Mouse (Mus musculus) embryo, embryonic 11.5 days (tissue): ENCODE data around the gene Tm4sf20.

Experiments used
- DNase-seq: peaks from one replicate; pipeline ENCODE4 v3.0.0-alpha.2; 2012; ENCODE audit warnings: low read depth, low spot score

The Tm4sf20 gene

DNA sequence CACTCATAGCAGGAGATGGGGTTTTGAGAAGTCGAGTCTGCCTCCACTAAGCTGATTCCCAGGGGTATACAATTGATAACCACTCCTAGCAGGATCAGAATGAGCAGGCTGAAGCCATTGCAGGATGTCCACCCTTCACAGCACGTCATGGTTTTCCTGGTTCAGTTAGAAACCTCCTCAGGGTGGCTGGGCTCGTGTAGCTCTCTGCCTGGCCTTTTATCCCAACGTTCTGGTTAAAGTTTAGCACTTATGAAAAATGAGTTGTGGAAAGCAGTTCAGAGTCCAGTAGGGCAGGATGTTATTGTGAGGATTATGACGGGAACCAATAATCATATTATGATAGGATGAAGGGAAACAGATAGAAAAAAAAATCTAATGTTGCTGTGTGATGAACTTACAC is at the start of gene Tm4sf20:
Gene Tm4sf20 (minus strand): TSS at position 193 of the 400 bp plus-strand sequence.
- DNase-seq, result no peak

DNA sequence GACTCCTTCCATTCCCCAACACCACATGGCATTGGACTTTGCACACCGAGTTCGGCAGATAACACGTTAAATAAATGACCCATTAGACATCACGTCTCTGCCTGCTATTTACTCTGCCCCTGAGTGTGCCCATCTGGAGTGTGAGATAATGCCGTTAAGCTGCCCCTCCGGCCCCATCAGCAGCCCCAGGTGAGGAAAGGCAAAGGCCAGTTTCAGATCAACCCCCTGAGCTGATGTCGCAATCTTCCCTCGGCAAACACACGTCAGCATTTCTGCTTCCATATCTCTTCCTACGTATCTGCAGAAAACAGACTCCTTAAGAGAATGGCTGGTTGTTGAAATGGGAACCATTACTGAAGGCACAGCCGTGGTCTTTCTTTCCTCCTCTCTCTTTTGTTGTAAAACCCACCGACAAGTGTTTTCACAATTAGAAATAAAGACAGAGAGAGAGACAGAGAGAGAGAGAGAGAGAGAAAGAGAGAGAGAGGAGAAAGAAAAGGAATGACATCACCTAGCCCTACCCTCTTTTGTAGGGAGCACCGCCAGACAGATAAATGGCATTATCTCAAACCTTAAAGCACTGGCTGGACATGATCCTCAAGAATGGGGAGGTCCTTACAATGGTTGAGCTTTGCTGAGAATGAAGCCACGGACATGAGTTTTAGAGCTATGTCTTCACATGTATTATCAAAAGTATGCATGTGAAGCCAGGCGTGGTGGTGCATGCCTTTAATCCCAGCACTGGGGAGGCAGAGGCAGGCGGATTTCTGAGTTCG is 47.9 kb upstream of the Tm4sf20 start:
- no peak for DNase-seq

DNA sequence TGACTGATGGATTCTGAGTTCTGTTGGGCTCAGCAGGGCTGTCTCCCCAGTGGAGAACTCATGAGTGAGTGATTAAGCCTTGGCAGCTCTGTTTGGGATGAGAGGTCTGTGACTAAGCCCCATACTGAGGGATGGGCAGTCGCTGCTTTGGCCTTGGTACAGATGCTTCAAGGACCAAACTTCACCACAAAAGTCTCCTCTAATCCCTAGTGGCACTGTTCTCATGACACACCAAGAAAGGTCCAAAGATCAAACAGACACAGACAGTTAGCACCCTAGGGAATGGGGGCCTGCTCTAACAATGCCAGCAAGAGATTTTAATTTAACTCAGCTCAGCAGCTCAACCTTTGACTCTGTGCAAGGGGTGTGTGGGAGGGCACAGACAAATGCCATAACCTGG is 43.5 kb upstream of the Tm4sf20 start:
- no peak for DNase-seq

DNA sequence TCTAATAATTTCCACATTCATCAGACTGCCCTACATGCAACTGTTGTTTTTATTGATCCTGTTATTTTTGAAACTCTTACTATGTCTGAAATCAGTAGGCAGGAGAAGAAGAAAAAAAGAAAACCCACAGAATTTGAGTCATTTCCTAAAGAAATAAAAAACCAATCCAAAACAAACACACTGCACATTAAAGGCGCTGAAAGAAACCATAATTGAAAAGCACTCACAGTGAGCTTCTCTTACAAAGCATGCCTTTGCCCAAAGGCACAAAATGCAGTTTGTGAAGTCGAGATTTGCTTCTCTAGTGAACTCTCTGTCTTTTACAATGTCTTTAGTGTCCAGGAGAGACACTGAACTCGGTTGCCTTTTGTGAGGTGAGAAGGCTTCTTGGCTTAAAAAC is 40.3 kb upstream of the Tm4sf20 start:
- DNase-seq, result no peak

DNA sequence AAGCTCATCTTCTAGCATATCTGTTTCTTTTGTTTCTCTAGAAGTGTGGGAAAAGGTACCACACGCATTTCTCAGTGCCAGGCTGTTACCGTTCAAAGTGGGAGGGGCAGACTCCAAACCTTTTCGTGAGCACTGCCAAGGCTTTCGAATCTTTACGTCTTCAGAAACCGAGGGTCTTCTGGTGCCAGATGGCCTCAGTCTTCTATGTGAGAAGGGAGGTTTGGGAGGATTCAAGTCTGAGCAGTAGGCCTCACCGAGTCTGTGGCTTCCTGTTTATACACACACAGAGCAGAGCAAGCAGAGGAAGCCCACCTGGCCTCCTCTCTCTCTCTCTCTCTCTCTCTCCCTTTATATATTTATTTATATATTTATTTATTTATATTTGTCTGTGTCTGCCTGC is 38.9 kb upstream of the Tm4sf20 start:
- no peak for DNase-seq

DNA sequence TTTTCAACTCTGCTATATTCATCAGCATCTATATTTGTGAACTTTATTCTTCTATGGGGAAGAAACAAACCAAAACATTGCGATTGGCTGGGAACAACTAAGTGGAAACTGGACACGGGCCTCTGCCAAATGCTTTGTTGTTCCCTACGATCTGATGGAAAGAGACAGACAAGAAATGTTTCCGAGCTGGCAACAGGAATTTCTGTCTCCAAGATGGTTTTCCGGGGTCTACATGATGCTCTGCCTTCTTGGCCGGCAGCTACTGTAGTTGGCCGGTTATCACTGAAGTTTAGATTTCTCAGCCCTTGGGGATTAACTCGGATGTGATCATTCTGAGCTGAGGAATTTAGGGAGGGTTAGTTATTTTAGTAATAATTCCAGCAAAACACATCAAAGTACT is 38.1 kb upstream of the Tm4sf20 start:
- no peak for DNase-seq

DNA sequence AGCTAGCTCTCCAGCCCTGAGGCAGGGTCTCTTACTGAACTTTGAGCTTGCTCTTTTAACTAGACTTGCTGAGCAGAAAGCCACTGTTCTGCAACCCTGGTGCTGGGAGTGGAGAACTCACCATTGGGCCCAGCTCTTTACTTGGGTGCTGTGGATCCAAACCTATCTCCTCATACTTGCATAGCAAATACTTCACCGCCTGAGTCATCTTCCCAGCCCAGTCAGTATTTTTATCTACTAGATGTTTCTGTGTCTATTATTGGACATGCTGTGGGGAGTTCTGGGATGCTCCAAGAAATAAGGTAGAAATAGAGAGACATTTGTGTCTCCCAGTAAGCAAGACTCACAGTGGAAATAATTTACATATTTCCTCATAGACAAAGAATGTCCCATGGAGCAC is 35.8 kb upstream of the Tm4sf20 start:
- DNase-seq, result no peak

DNA sequence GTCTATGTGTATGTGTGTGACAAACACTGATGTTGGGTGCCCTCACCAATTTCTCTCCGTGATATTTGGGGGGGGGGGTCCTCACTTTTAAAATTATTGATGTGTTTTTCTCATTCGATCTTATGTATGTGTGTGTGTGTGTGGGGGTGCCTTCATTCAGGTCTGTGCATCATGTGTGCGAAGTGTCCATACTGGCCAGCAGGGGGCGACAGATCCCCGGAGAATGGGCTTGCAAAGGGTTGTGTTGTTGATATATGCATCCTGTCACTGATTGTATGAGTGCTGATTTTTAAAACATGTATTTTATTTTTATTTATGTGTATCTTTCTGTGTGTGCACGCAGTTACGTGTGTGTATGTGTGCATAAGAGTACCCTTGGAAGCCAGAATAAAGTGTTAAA is 35.3 kb upstream of the Tm4sf20 start:
- no peak for DNase-seq

DNA sequence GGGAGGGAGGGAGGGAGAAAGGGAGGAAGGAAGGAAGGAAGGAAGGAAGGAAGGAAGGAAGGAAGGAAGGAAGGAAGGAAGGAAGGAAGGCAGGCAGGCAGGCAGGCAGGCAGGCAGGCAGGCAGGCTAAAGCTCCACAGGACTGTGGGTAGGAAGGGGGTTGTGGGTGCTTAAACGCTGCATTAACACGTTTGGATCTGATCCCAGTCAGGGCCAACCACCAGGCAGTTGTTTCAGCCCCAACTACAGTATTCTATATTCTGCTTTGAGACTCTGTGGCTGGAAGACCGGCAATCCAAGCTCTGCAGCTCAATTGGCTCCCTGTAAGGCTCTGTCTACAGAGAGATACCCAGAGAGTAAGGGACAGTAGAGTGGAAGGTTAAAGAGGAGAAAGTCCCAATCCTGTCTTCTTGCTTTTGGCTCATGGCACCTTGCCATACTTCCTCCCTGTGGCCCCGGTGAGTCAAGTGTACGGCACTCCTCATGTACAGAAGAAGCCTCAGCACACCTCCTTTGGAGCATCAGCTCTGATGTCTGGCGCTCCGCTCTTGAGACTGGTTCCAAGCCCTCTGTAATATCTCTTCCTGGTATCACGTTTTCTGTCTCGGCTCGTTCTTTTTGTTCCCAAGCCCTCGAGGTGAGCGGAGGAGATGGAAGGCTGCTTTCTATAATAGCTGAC is 33.0 kb upstream of the Tm4sf20 start:
- no peak for DNase-seq

DNA sequence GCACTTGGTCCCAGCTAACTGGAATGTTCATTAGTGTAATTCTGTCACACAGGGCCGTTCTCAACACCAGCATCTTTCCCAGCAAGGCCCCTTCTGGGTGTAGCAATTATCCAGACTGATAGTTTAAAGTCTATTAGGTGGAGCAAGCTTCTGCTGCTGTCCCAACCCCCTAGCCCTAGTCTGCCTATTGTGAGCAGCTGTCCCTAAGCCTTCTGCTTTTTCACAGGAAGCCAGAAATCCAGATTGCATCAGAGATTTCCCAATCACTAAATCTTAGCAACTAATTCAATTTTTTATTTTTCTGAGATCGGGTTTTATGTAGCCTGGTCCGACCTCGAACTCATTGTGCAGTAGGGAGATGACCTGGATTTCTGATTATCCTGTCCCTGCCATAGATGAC is 30.7 kb upstream of the Tm4sf20 start:
- no peak for DNase-seq

DNA sequence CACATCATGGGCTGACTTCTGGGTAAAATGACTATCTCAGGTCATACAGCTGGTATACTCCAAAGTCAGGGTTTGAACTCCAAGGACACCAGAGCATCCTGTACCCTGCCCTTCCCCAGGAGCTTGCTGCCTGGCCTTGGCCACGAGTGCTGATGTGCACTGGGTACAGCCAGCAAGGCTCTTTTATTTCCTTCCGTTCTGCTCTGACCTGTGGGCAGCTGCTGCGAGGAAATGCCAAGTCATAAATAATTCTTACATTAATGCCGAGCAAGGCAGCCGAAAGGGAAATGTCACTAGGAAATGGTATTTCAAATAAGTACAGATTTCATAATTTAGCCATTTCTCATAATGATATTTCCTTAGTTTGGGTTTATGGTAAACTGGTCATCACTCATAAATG is 30.0 kb upstream of the Tm4sf20 start:
- no peak for DNase-seq

DNA sequence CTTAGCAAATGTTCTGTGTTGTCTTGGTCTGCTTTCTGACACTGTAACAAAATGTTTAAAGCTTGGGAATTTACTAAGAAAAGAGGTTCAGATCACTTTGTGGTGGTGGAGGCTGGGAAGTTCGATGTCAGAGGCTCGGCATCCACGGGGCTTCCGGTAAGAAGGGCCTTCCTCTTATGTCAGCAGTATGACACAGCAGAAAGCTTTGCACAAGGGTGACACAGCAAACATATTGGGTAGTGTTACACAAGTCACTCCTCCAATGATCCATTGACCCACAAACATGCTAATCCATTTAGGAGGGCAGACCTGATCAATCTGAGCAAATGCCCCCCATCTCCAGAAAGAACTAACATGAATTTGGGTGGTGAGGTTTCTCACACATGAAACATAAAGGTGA is 28.8 kb upstream of the Tm4sf20 start:
- no peak for DNase-seq

DNA sequence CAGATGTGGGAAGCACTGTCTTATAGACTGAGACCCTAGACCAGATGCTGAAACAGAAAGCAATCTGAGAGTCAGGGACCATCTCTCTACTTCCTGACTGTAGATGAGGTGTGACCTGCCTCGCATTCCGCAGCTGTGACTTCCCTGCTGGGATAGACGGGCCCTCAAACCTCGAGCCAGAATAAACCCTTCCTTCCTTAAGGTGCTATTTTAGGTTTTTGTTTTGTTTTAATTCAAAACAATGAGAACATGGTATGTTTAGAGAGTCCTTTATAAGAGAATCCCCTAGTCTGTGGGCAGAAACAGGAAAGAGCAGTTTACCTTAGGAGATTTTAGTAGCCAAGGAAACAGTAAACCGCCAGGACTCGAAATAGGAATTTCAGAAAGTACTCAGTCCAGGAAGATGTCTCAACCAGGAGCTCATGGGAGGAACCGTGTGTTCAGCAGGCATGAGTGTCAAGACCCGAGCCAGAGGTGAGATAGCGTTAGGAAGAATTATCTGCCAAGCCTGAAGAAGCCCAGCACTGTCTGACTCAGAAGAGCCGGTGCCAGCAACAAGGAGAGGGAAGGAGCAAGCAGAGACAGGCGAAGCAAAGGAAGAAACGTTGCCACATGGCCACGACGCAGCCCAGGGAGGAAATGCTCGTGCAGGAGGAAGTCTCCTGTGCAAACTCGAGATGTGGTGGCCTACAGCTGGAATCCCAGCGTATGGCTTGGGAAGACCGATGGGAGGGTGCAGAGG is 27.6 kb upstream of the Tm4sf20 start:
- no peak for DNase-seq

DNA sequence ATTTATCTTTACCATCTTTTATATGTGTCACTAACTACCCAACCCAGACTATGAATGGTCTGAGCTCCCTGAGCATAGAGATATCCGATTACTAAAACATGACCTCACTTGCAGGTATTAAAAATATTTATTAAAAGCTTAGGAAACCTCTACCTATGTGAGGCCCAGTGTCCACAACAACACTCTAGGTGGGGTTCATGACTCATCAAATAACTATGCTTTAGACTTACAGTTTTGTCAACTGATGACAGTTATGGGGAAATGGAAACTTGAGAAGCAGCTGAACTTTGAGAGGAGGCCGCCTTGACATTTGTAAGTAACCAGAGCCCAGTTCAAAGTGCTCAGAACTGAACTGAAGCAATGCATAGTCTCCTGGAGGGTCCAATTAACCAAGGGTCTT is 26.9 kb upstream of the Tm4sf20 start:
- DNase-seq, result no peak

DNA sequence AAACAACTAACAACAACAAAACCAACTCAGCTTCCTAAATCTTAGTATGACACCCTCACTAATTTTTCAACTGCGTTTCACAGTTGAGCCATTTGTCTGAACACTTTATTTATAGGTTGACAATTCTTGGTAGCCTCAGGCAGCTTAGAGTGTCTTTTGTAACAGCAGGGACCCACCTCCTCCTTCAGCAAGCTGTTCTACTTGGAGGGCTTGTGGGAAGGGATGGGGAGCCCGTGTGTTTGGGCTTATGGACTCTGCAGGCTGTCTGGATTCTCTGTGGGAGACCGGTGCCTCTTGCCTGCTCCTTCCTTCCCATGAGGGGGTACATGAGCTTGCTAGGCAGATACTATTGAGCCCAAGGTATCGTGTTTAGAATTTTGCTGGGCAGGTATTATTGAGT is 25.7 kb upstream of the Tm4sf20 start:
- DNase-seq, result no peak

DNA sequence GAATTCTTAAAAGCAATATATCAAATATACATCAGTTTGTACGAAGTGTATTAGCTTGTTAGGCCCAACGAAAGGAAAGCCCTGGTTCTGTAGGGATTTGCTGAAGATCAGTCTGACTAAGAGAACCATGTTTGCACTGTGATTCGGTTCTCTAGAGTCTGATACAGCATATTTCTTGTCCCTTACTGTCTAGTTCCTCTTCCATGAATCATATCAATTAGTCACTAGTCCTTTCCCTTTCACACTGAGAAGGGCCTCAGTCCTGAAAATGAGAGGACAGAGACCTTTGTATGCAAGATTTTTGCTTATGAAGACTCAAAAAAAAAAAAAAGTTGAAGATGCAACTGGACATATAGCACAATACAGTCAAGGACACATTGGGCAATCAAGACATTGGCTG is 24.8 kb upstream of the Tm4sf20 start:
- DNase-seq, result no peak

DNA sequence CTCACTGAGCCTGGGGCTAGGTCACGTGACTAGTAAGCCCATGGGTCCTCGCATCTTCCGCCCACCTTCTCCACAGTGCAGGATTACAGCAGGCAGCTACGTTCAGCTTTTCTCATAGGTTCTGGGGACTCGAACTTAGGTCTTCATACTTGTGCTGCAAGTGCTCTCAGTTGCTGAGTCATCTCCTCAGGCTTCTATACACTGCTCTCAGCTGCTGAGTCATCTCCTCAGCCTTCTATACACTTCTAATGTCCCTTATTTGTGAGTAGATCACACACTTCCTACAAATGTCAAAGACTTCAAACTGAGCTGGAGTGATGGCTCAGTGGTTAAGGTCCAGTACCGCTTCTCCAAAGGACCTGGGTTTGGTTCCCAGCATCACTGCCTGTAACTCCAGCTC is 24.0 kb upstream of the Tm4sf20 start:
- DNase-seq, result no peak

DNA sequence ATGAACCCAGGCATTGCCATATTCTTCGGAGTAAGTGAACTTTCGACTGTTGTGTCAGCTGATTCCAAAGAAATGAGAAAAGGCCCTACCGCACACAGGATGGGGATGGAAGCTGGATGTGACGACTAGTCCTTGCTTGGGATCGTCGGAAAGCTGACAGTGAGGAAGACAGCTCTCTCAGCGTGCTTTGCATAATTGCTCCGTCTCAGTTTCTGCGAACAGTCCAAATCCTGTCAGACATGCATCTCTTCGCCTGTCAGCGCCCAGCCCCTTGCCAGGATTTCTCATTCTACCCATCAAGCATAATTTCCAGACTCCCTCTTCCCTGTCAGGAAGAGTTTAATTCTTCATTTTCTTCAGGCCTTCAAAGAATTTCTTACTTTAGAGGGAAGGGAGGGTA is 22.8 kb upstream of the Tm4sf20 start:
- no peak for DNase-seq

DNA sequence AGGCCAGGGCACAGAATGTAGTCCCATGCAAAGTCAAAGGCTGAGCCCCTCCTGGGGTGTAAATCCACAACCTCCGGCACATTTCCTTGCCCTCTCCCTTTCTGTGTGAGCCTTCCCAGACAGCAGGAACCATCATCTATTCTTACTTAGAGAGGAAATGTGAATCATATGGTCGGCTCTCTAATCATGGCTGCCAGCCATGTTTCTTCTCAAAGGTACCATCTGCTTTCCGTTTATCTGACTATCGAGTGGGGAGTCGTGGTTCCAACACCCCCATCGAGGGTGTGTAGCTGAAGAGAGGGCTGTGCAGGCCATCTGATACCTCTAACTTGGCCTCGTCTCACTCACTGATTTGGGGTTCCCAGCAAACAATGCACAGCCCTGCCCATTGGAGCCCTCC is 19.8 kb upstream of the Tm4sf20 start:
- DNase-seq, result no peak

DNA sequence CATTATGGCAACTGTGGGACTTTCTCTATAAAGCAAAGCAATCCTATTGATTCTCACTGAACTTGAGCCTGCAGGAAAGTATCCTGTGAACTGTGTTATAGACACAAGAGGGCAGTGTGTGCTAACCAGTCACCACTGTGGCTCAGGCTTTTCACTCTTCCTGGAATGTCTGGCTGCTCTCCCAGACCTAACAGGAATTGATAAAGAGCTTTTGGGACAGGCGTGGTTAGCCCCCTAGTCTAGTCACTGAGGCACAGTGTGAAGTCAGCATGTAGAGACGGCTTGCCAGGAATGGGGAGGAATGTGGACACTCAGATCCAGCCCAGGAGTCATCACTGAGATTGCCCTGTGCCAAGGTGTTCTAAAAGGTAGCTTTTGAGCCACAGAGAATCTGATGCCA is 19.2 kb upstream of the Tm4sf20 start:
- DNase-seq, result peak; percentile 51

DNA sequence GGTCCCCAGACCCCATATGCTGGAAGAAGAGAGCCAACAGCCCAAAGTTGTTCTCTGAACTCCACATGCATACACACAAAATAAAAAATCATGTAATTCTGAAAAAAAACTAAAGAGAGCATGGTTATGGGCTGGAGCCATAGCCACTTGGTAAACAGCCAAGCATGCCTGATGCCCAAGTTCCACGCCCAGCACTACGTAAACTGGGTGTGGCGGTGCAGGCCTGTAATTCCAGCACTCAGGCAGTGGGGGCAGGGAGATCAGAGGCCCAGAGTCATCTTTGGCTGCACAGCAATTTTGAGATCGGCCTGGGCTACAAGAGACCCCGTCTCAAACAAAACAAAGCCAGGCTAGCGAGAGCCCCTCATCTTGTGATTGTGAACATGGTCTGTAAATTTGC is 17.3 kb upstream of the Tm4sf20 start:
- DNase-seq, result no peak

DNA sequence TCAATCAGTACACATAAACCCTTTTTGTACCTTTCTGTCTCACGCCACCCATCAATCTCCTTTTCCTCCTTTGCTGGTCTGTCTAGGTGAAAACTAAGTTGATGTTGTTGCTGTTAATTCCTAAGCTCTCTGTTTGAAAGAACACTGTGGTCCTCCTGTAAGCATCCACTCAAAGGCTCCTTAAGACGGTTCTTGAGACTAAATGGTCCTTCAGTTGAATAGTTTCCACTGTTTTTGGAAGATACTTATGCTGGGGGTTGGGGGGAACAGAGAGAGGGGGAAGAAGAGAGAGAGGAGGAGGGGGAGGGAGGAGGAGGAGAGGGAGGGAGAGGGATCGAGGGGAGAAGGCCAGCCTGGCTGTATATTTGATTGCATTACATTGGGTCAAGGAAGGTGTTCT is 15.3 kb upstream of the Tm4sf20 start:
- DNase-seq, result no peak
